8 mouse cellular contexts compared by ENCODE assay signal in genomic region chr12:16810525-16811431, GRCm38 (mm10). TPM values are rescaled to one million over a fixed set of nuclear protein-coding genes. Genes with fewer than 3 reads are reported as not detected.
DNase-seq lines count a peak whose midpoint lies in the region; ATAC-seq and TF ChIP-seq lines count a peak whose summit lies in the region.

TSS of gene E2f6 (plus strand) at chr12:16810963.

- WGBS in forebrain, embryonic 13.5 days, result 7% methylated on average over 75 of the region's 81 CpGs
- 5% methylated on average over 79 of the region's 81 CpGs for WGBS in heart, postnatal 0 days
- 6% methylated on average over 80 of the region's 81 CpGs for WGBS in liver, embryonic 16.5 days (ENCODE audit: insufficient replicate concordance)
- WGBS in neural tube, embryonic 12.5 days, result 5% methylated on average over 81 of the region's 81 CpGs
- 7% methylated on average over 69 of the region's 81 CpGs for WGBS in stomach, postnatal 0 days

- TF ChIP-seq POLR2A in CH12.LX (IDR thresholded peaks at IDR 0.05; ENCODE audit: low read depth, low read length), result peak; percentile 69

- TF ChIP-seq CTCF in CH12.LX (conservative IDR thresholded peaks at IDR 0.05 in 1 of 2, IDR thresholded peaks at IDR 0.05 in 1 of 2; ENCODE audit: low read depth in 2 of 2, low read length in 2 of 2), result no peak
- TF ChIP-seq CTCF in heart, postnatal 0 days (IDR thresholded peaks at IDR 0.05; ENCODE audit: low read depth), result no peak
- no peak for TF ChIP-seq CTCF in stomach, postnatal 0 days (IDR thresholded peaks at IDR 0.05; ENCODE audit: low read depth)

- peak; percentile 90 for ATAC-seq in forebrain, embryonic 13.5 days
- peak; percentile 79 for ATAC-seq in heart, postnatal 0 days (ENCODE audit: insufficient read depth, low read depth)
- peak; percentile 79 for ATAC-seq in liver, embryonic 16.5 days (ENCODE audit: low read depth)
- peak; percentile 87 for ATAC-seq in neural tube, embryonic 12.5 days (ENCODE audit: low FRiP score, low read depth)
- peak; percentile 85 for ATAC-seq in stomach, postnatal 0 days (ENCODE audit: low FRiP score, low TSS enrichment)

- in situ Hi-C loops in CH12.LX (cut with MboI; ENCODE audit: low pct_ligation_motif_present, low pct_unique_long_range_greater_than_20kb, low sequenced_read_pairs), result loop anchor here (10.0 to 25.0 kb wide), 2 partner anchors 224 to 452 kb away; partner anchors contain the start of gene Pdia6

- peak within 1 kb of the TSS; percentile 21 for H3K27ac ChIP-seq in CH12.LX (ENCODE audit: insufficient read depth, low read depth)
- H3K27ac ChIP-seq in forebrain, embryonic 13.5 days, result 0 out of 2 replicates have a peak within 1 kb of the TSS, but pooled peaks have one; percentile 19
- H3K27ac ChIP-seq in heart, postnatal 0 days (ENCODE audit: low read depth), result 0 out of 2 replicates have a peak within 1 kb of the TSS, but pooled peaks have one; percentile 44
- H3K27ac ChIP-seq in liver, embryonic 16.5 days (ENCODE audit: low read length), result no peak within 1 kb of the TSS
- peak within 1 kb of the TSS; percentile 42; the same call in 1 of the 2 replicates for H3K27ac ChIP-seq in neural tube, embryonic 12.5 days
- peak within 1 kb of the TSS; percentile 58; the same call in 1 of the 2 replicates for H3K27ac ChIP-seq in stomach, postnatal 0 days (replicated peaks)

- peak within 1 kb of the TSS; percentile 60 for H3K4me2 ChIP-seq in CH12.LX (ENCODE audit: insufficient read depth, low read depth, poor library complexity, severe bottlenecking)
- H3K4me2 ChIP-seq in forebrain, embryonic 13.5 days, result peak within 1 kb of the TSS; percentile 86
- H3K4me2 ChIP-seq in heart, postnatal 0 days (ENCODE audit: low read depth, low read length), result peak within 1 kb of the TSS; percentile 66
- peak within 1 kb of the TSS; percentile 92 for H3K4me2 ChIP-seq in liver, embryonic 16.5 days (ENCODE audit: low read depth, low read length)
- peak within 1 kb of the TSS; percentile 85 for H3K4me2 ChIP-seq in neural tube, embryonic 12.5 days (replicated peaks)
- peak within 1 kb of the TSS; percentile 93 for H3K4me2 ChIP-seq in stomach, postnatal 0 days (replicated peaks; ENCODE audit: low read depth)

- H3K4me1 ChIP-seq in CH12.LX (ENCODE audit: control insufficient read depth in 1 of 2, insufficient read depth in 2 of 2), result peaks cover 0 to 22% of the 10 kb centered on the region in 2 experiments; a peak in 2 of 4 replicates
- peaks cover 21% of the 10 kb centered on the region for H3K4me1 ChIP-seq in forebrain, embryonic 13.5 days
- H3K4me1 ChIP-seq in heart, postnatal 0 days (ENCODE audit: control insufficient read depth, insufficient read depth), result peaks cover 12% of the 10 kb centered on the region
- H3K4me1 ChIP-seq in liver, embryonic 16.5 days (ENCODE audit: control insufficient read depth, low read depth, low read length), result peaks cover 12% of the 10 kb centered on the region
- H3K4me1 ChIP-seq in neural tube, embryonic 12.5 days, result peaks cover 18% of the 10 kb centered on the region
- H3K4me1 ChIP-seq in stomach, postnatal 0 days (replicated peaks; ENCODE audit: control insufficient read depth, insufficient read depth), result peaks cover 3% of the 10 kb centered on the region; the same call in 1 of the 2 replicates

- H3K27me3 ChIP-seq in CH12.LX (replicated peaks), result no peaks in the 10 kb centered on the region
- H3K27me3 ChIP-seq in forebrain, embryonic 13.5 days, result peaks cover 44% of the 10 kb centered on the region
- H3K27me3 ChIP-seq in heart, postnatal 0 days (ENCODE audit: control insufficient read depth, insufficient read depth, low read length), result peaks cover 12% of the 10 kb centered on the region; the same call in 1 of the 2 replicates
- H3K27me3 ChIP-seq in liver, embryonic 16.5 days (ENCODE audit: control insufficient read depth, insufficient read depth, low read depth, low read length), result peaks cover 17% of the 10 kb centered on the region
- peaks cover 5% of the 10 kb centered on the region; the same call in 1 of the 2 replicates for H3K27me3 ChIP-seq in neural tube, embryonic 12.5 days (replicated peaks)
- no peaks in the 10 kb centered on the region for H3K27me3 ChIP-seq in stomach, postnatal 0 days (ENCODE audit: control insufficient read depth, insufficient read depth, low read length)

- H3K9me3 ChIP-seq in CH12.LX (replicated peaks; ENCODE audit: low read length), result no peaks in the 10 kb centered on the region
- H3K9me3 ChIP-seq in forebrain, embryonic 13.5 days (replicated peaks), result no peaks in the 10 kb centered on the region
- H3K9me3 ChIP-seq in heart, postnatal 0 days (replicated peaks; ENCODE audit: control insufficient read depth, low read length), result no peaks in the 10 kb centered on the region
- H3K9me3 ChIP-seq in liver, embryonic 16.5 days (replicated peaks; ENCODE audit: control insufficient read depth, low read length), result no peaks in the 10 kb centered on the region
- no peaks in the 10 kb centered on the region for H3K9me3 ChIP-seq in neural tube, embryonic 12.5 days
- H3K9me3 ChIP-seq in stomach, postnatal 0 days (ENCODE audit: control insufficient read depth, low read length), result no peaks in the 10 kb centered on the region

- peaks cover 21% of the 10 kb centered on the region for H3K79me2 ChIP-seq in CH12.LX (replicated peaks; ENCODE audit: control insufficient read depth, extremely low read depth, insufficient read depth, poor library complexity, severe bottlenecking)

- no peak for TF ChIP-seq EP300 in CH12.LX (IDR thresholded peaks at IDR 0.05; ENCODE audit: low read length)
- TF ChIP-seq EP300 in heart, postnatal 0 days (IDR thresholded peaks at IDR 0.05; ENCODE audit: low read depth), result no peak
- no peak for TF ChIP-seq EP300 in stomach, postnatal 0 days (optimal IDR thresholded peaks at IDR 0.05)

- H3K4me3 ChIP-seq in CH12.LX (replicated peaks in 1 of 3; ENCODE audit: low read depth in 2 of 3, low read length in 2 of 3, poor library complexity in 1 of 3), result peak within 1 kb of the TSS; percentile 36 to 76 (median 69)
- peak within 1 kb of the TSS; percentile 81 for H3K4me3 ChIP-seq in forebrain, embryonic 13.5 days
- peak within 1 kb of the TSS; percentile 62 for H3K4me3 ChIP-seq in heart, postnatal 0 days (ENCODE audit: low read depth, low read length)
- H3K4me3 ChIP-seq in liver, embryonic 16.5 days (ENCODE audit: low read depth, low read length), result peak within 1 kb of the TSS; percentile 72
- peak within 1 kb of the TSS; percentile 92 for H3K4me3 ChIP-seq in neural tube, embryonic 12.5 days
- H3K4me3 ChIP-seq in stomach, postnatal 0 days (ENCODE audit: low read depth, low read length), result peak within 1 kb of the TSS; percentile 85

- DNase-seq in CH12.LX (ENCODE audit: extremely low read depth), result peak; percentile 44
- DNase-seq in c-Kit-positive CD71-positive TER-119-positive erythroid progenitor cells, embryonic 14.5 days (ENCODE audit: low spot score), result peak; percentile 66
- peak; percentile 65 for DNase-seq in heart, postnatal 0 days (ENCODE audit: low spot score)
- DNase-seq in kidney, postnatal 4 days, result peak; percentile 88 to 92
- DNase-seq in stomach, postnatal 0 days (ENCODE audit: low spot score), result peak; percentile 82

- peaks cover 12 to 27% of the 10 kb centered on the region in 2 experiments for H3K36me3 ChIP-seq in CH12.LX (replicated peaks in 1 of 2; ENCODE audit: control insufficient read depth in 1 of 2, insufficient read depth in 1 of 2, low read length in 1 of 2)
- peaks cover 7% of the 10 kb centered on the region; the same call in 1 of the 2 replicates for H3K36me3 ChIP-seq in forebrain, embryonic 13.5 days (ENCODE audit: poor library complexity, severe bottlenecking)
- H3K36me3 ChIP-seq in heart, postnatal 0 days (replicated peaks; ENCODE audit: control insufficient read depth, insufficient read depth, low read length), result peaks cover 10% of the 10 kb centered on the region
- 0 out of 2 replicates have a peak, but pooled peaks cover 3% of the 10 kb centered on the region for H3K36me3 ChIP-seq in liver, embryonic 16.5 days (ENCODE audit: control insufficient read depth, insufficient read depth)
- peaks cover 8% of the 10 kb centered on the region; the same call in 1 of the 2 replicates for H3K36me3 ChIP-seq in neural tube, embryonic 12.5 days
- no peaks in the 10 kb centered on the region for H3K36me3 ChIP-seq in stomach, postnatal 0 days (ENCODE audit: control insufficient read depth, insufficient read depth, low read length)

- dilution Hi-C loops in CH12.LX (cut with MboI; ENCODE audit: extremely low pct_ligation_motif_present, extremely low pct_unique_long_range_greater_than_20kb, low sequenced_read_pairs), result no loop called here

- peak within 1 kb of the TSS; percentile 35 for H3K9ac ChIP-seq in CH12.LX (ENCODE audit: insufficient read depth, low read depth)
- peak within 1 kb of the TSS; percentile 84 for H3K9ac ChIP-seq in forebrain, embryonic 13.5 days
- peak within 1 kb of the TSS; percentile 52 for H3K9ac ChIP-seq in heart, postnatal 0 days (replicated peaks; ENCODE audit: low read depth, low read length)
- H3K9ac ChIP-seq in liver, embryonic 16.5 days (ENCODE audit: low read depth, low read length), result peak within 1 kb of the TSS; percentile 76
- peak within 1 kb of the TSS; percentile 89 for H3K9ac ChIP-seq in neural tube, embryonic 12.5 days
- peak within 1 kb of the TSS; percentile 79 for H3K9ac ChIP-seq in stomach, postnatal 0 days (ENCODE audit: low read length)

- TF ChIP-seq RAD21 in CH12.LX (IDR thresholded peaks at IDR 0.05; ENCODE audit: low read depth, low read length), result no peak

TF ChIP-seq in CH12.LX, 34 proteins besides CTCF, POLR2A, EP300 and RAD21:
- peak; percentile 68 for TF ChIP-seq NELFE (IDR thresholded peaks at IDR 0.05; ENCODE audit: low read depth, low read length)
- TF ChIP-seq TCF12 (IDR thresholded peaks at IDR 0.05; ENCODE audit: low read depth, low read length), result peak; percentile 60
- TF ChIP-seq MAX (IDR thresholded peaks at IDR 0.05; ENCODE audit: low read length), result peak; percentile 89
- no peak for TF ChIP-seq CHD2 (IDR thresholded peaks at IDR 0.05; ENCODE audit: low read length)
- TF ChIP-seq PAX5 (IDR thresholded peaks at IDR 0.05; ENCODE audit: low read length), result no peak
- TF ChIP-seq NRF1 (IDR thresholded peaks at IDR 0.05; ENCODE audit: low read depth, low read length), result peak; percentile 91

RNA-seq across cellular contexts. Expression of gene E2f6, which starts in this region (rescaled TPM):
- total RNA-seq in CH12.LX (2012; rRNA removed), result 9.3 and 12.5 TPM in 2 replicates
- total RNA-seq in CH12.LX (2014; rRNA removed), result 17.5 and 20.0 TPM in 2 replicates
- polyA plus RNA-seq in CH12.LX (2012; ENCODE audit: insufficient read length, low read depth), result 30.2 and 36.1 TPM in 2 replicates
- polyA plus RNA-seq in forebrain, embryonic 13.5 days (2015; fragmentation: Nextera tagmentation; extraction: Ambion mirVana), result 43.3 and 51.8 TPM in 2 replicates
- 32.2 and 50.4 TPM in 2 replicates for total RNA-seq in heart, postnatal 0 days (2014; rRNA removed; ENCODE audit: low replicate concordance)
- 34.1 and 35.4 TPM in 2 replicates for polyA plus RNA-seq in heart, postnatal 0 days (2015; fragmentation: Nextera tagmentation; extraction: Ambion mirVana)
- 12.3 and 13.8 TPM in 2 replicates for polyA plus RNA-seq in liver, embryonic 16.5 days (2015; fragmentation: Nextera tagmentation; extraction: Ambion mirVana)
- polyA plus RNA-seq in neural tube, embryonic 12.5 days (2016; fragmentation: Nextera tagmentation; extraction: Ambion mirVana), result 57.8 and 60.6 TPM in 2 replicates
- 12.5 and 12.7 TPM in 2 replicates for polyA plus RNA-seq in stomach, postnatal 0 days (2015; fragmentation: Nextera tagmentation; extraction: Ambion mirVana)

Comparison
In these comparisons a context has a peak if more than half of its experiments do, and no peak if none do; other contexts are left out.
1. H3K9ac ChIP-seq: peak in every context shown above with its lines; median percentile 89 in neural tube, embryonic 12.5 days; 84 in forebrain, embryonic 13.5 days; 79 in stomach, postnatal 0 days; 76 in liver, embryonic 16.5 days; 52 in heart, postnatal 0 days; 35 in CH12.LX.